ENCODE assay signal across 15 mouse cellular contexts in the genomic region with DNA sequence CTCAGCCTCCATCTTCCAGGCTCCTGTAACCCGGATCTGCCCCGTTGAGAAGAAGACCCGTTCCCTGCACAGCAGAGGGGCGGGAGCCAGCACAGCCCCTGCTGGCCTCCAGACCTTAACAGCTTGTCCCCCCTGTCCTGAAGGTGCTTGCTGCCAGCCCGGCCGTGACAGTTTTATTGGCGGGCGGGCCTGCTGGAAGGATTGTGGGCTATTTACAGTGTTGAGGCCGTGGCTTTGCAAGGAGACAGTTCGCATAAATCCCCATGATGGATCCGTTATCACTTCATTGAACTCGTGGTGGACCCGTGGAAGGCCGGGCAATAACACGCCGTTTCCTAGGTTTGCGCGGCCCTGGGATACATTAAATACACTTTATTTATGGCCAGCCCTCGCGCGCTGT.
DNase-seq lines count a peak whose midpoint lies in the region; ATAC-seq and TF ChIP-seq lines count a peak whose summit lies in the region.
"Had no signal": no experiment of that assay in that cellular context is flagged by ENCODE, and none has a peak within 500 bp of the region (broad histone marks: within the 10 kb centered on the region; RNA-seq: fewer than 3 reads in every experiment).

No protein-coding gene starts in this region.

- peaks cover 4% of the 10 kb centered on the region; the same call in 1 of the 2 replicates for H3K9me3 ChIP-seq in forebrain, embryonic 10.5 days
- H3K9me3 ChIP-seq in forebrain, embryonic 16.5 days (ENCODE audit: control insufficient read depth, low read length) = no peaks in the 10 kb centered on the region
- no peaks in the 10 kb centered on the region for H3K9me3 ChIP-seq in kidney, postnatal 0 days (replicated peaks; ENCODE audit: low read length)
- H3K9me3 ChIP-seq in hindbrain, embryonic 13.5 days = no peaks in the 10 kb centered on the region
- H3K9me3 ChIP-seq in midbrain, embryonic 14.5 days (ENCODE audit: control insufficient read depth, low read length) = no peaks in the 10 kb centered on the region
- H3K9me3 ChIP-seq: embryonic facial prominence, embryonic 15.5 days had no signal

- no peaks in the 10 kb centered on the region for H3K36me3 ChIP-seq in forebrain, embryonic 10.5 days (replicated peaks)
- no peaks in the 10 kb centered on the region for H3K36me3 ChIP-seq in forebrain, embryonic 16.5 days (ENCODE audit: control insufficient read depth, insufficient read depth)
- H3K36me3 ChIP-seq in kidney, postnatal 0 days (ENCODE audit: insufficient read depth, low read length) = no peaks in the 10 kb centered on the region
- H3K36me3 ChIP-seq in hindbrain, embryonic 13.5 days = no peaks in the 10 kb centered on the region
- no peaks in the 10 kb centered on the region for H3K36me3 ChIP-seq in midbrain, embryonic 14.5 days (ENCODE audit: control insufficient read depth, insufficient read depth, low read length)
- H3K36me3 ChIP-seq: embryonic facial prominence, embryonic 15.5 days had no signal

- H3K4me1 ChIP-seq in forebrain, embryonic 10.5 days = peaks cover 39% of the 10 kb centered on the region
- H3K4me1 ChIP-seq in forebrain, embryonic 16.5 days (replicated peaks; ENCODE audit: control insufficient read depth, insufficient read depth, low read length) = peaks cover 35% of the 10 kb centered on the region
- no peaks in the 10 kb centered on the region; the same call in 1 of the 2 replicates for H3K4me1 ChIP-seq in kidney, postnatal 0 days (replicated peaks; ENCODE audit: insufficient read depth, low read length)
- peaks cover 66% of the 10 kb centered on the region for H3K4me1 ChIP-seq in hindbrain, embryonic 13.5 days (replicated peaks)
- peaks cover 18% of the 10 kb centered on the region for H3K4me1 ChIP-seq in midbrain, embryonic 14.5 days (ENCODE audit: control insufficient read depth, insufficient read depth, low read length)

- TF ChIP-seq CTCF in kidney, postnatal 0 days (IDR thresholded peaks at IDR 0.05; ENCODE audit: low read depth) = no peak

- no peak overlapping the region for H3K4me3 ChIP-seq in forebrain, embryonic 10.5 days
- H3K4me3 ChIP-seq in forebrain, embryonic 16.5 days (replicated peaks; ENCODE audit: low read length) = no peak overlapping the region
- H3K4me3 ChIP-seq in kidney, postnatal 0 days (replicated peaks; ENCODE audit: low read depth, low read length) = no peak overlapping the region
- no peak overlapping the region for H3K4me3 ChIP-seq in hindbrain, embryonic 13.5 days
- no peak overlapping the region for H3K4me3 ChIP-seq in midbrain, embryonic 14.5 days (replicated peaks; ENCODE audit: low read depth, low read length)
- H3K4me3 ChIP-seq: embryonic facial prominence, embryonic 15.5 days; layer of hippocampus, adult 2 months had no signal

- H3K27ac ChIP-seq in forebrain, embryonic 10.5 days = 0 out of 2 replicates have a peak overlapping the region, but pooled peaks have one; percentile 27
- H3K27ac ChIP-seq in forebrain, embryonic 16.5 days (ENCODE audit: low read length) = no peak overlapping the region
- H3K27ac ChIP-seq in kidney, postnatal 0 days = no peak overlapping the region
- peak overlapping the region; percentile 75 for H3K27ac ChIP-seq in hindbrain, embryonic 13.5 days
- peak overlapping the region; percentile 57; the same call in 1 of the 2 replicates for H3K27ac ChIP-seq in midbrain, embryonic 14.5 days (replicated peaks; ENCODE audit: low read depth, low read length)
- H3K27ac ChIP-seq: embryonic facial prominence, embryonic 15.5 days; layer of hippocampus, adult 2 months had no signal

- no peak for ATAC-seq in forebrain, embryonic 16.5 days
- no peak for ATAC-seq in kidney, postnatal 0 days (replicated peaks; ENCODE audit: low FRiP score, low read depth)
- ATAC-seq in hindbrain, embryonic 13.5 days (ENCODE audit: low FRiP score) = 0 out of 2 replicates have a peak, but pooled peaks have one; percentile 19
- ATAC-seq in midbrain, embryonic 14.5 days (ENCODE audit: low FRiP score, low TSS enrichment) = no peak
- ATAC-seq: inflammation-experienced regulatory T-cells, adult 6 months; liver, postnatal 0 days had no signal

- 87% methylated on average over 21 of the region's 21 CpGs for WGBS in forebrain, embryonic 10.5 days
- 74% methylated on average over 21 of the region's 21 CpGs for WGBS in forebrain, embryonic 16.5 days
- WGBS in kidney, postnatal 0 days = 19% methylated on average over 21 of the region's 21 CpGs
- 37% methylated on average over 21 of the region's 21 CpGs for WGBS in hindbrain, embryonic 13.5 days
- WGBS in midbrain, embryonic 14.5 days = 57% methylated on average over 21 of the region's 21 CpGs

- no peak for DNase-seq in forebrain, embryonic 10.5 days (ENCODE audit: extremely low spot score, low spot score)
- peak; percentile 69 for DNase-seq in kidney, postnatal 0 days (ENCODE audit: low spot score)
- no peak for DNase-seq in kidney, postnatal 4 days
- no peak for DNase-seq in midbrain, embryonic 14.5 days
- DNase-seq in urinary bladder, postnatal 14 days (ENCODE audit: low spot score) = no peak
- no peak for DNase-seq in right cerebral cortex, adult 2 months (ENCODE audit: low spot score in 2 of 2)
- DNase-seq: cerebellum, adult 18-20 months; liver, postnatal 0 days; right cerebral cortex, postnatal 25 days; thymus, postnatal 36 days had no signal

- H3K9ac ChIP-seq in forebrain, embryonic 16.5 days (replicated peaks; ENCODE audit: low read depth, low read length) = no peak overlapping the region
- H3K9ac ChIP-seq in kidney, postnatal 0 days (ENCODE audit: low read depth, low read length) = no peak overlapping the region
- peak overlapping the region; percentile 43; the same call in 1 of the 2 replicates for H3K9ac ChIP-seq in hindbrain, embryonic 13.5 days
- no peak overlapping the region for H3K9ac ChIP-seq in midbrain, embryonic 14.5 days (replicated peaks; ENCODE audit: low read length)
- H3K9ac ChIP-seq: embryonic facial prominence, embryonic 15.5 days; liver, postnatal 0 days had no signal

- no peak overlapping the region for H3K4me2 ChIP-seq in forebrain, embryonic 16.5 days (ENCODE audit: low read length)
- H3K4me2 ChIP-seq in kidney, postnatal 0 days (ENCODE audit: low read length) = peak overlapping the region; percentile 14; the same call in 1 of the 2 replicates
- H3K4me2 ChIP-seq in hindbrain, embryonic 13.5 days = no peak overlapping the region
- no peak overlapping the region for H3K4me2 ChIP-seq in midbrain, embryonic 14.5 days (ENCODE audit: low read length)
- H3K4me2 ChIP-seq: embryonic facial prominence, embryonic 15.5 days had no signal

- 0 out of 2 replicates have a peak, but pooled peaks cover 3% of the 10 kb centered on the region for H3K27me3 ChIP-seq in forebrain, embryonic 10.5 days (ENCODE audit: poor library complexity, severe bottlenecking)
- no peaks in the 10 kb centered on the region for H3K27me3 ChIP-seq in forebrain, embryonic 16.5 days (replicated peaks; ENCODE audit: control insufficient read depth, insufficient read depth, low read length)
- H3K27me3 ChIP-seq in kidney, postnatal 0 days (ENCODE audit: insufficient read depth, low read length) = no peaks in the 10 kb centered on the region
- H3K27me3 ChIP-seq in hindbrain, embryonic 13.5 days = peaks cover 6% of the 10 kb centered on the region; the same call in 1 of the 2 replicates
- no peaks in the 10 kb centered on the region for H3K27me3 ChIP-seq in midbrain, embryonic 14.5 days (ENCODE audit: control insufficient read depth, insufficient read depth, low read length)
- H3K27me3 ChIP-seq: embryonic facial prominence, embryonic 15.5 days had no signal

Comparison
In these comparisons a context has a peak if more than half of its experiments do, and no peak if none do; other contexts are left out.
1. H3K27ac ChIP-seq: peak in forebrain, embryonic 10.5 days (single experiment), hindbrain, embryonic 13.5 days (single experiment) and midbrain, embryonic 14.5 days (single experiment); none in forebrain, embryonic 16.5 days (single experiment) and kidney, postnatal 0 days (single experiment).